Mouse (Mus musculus): ENCODE results near the gene Sept1. TPM values are rescaled to one million over a fixed set of nuclear protein-coding genes. Genes with fewer than 3 reads are reported as not detected.
"Not testable (repeated sequence)": the region's sequence is repeated elsewhere in the genome, so short reads cannot be mapped to it uniquely, and the experiment has no call there.

The Sept1 gene
- polyA plus RNA-seq, 1 experiment: 11.3 TPM

- 42% methylated on average over 3 of the region's 3 CpGs for WGBS
- H3K4me3 ChIP-seq (replicated peaks; ENCODE audit: insufficient read depth, low read depth, low read length): no peak overlapping the region
- H3K27me3 ChIP-seq (ENCODE audit: control insufficient read depth, insufficient read depth, low read length): no peaks in the 10 kb centered on the region
- no peaks in the 10 kb centered on the region for H3K4me1 ChIP-seq (ENCODE audit: control insufficient read depth, insufficient read depth, low read length)
- no peak for TF ChIP-seq CTCF (IDR thresholded peaks at IDR 0.05; ENCODE audit: borderline replicate concordance, insufficient read depth, low read depth, low read length)
- TF ChIP-seq POLR2A (IDR thresholded peaks at IDR 0.05; ENCODE audit: borderline replicate concordance, insufficient read depth, low read length): no peak
- DNase-seq: no peak
- no peak overlapping the region for H3K27ac ChIP-seq (ENCODE audit: insufficient read depth, low read length)
Observed at GRCm38 (mm10) chr7:127185601-127186000, 47.3 kb downstream of the Sept1 start.

GRCm38 (mm10) chr7:127184720-127185119 is 48.2 kb downstream of the Sept1 start:
- Histone ChIP-seq H3K4me1 (ENCODE audit: control insufficient read depth, insufficient read depth, low read length) (no peaks in the 10 kb centered on the region), H3K4me3 (replicated peaks; ENCODE audit: insufficient read depth, low read depth, low read length) (no peak overlapping the region), H3K27me3 (ENCODE audit: control insufficient read depth, insufficient read depth, low read length) (no peaks in the 10 kb centered on the region), H3K27ac (ENCODE audit: insufficient read depth, low read length) (no peak overlapping the region)
- no peak for DNase-seq
- TF ChIP-seq POLR2A (IDR thresholded peaks at IDR 0.05; ENCODE audit: borderline replicate concordance, insufficient read depth, low read length): no peak
- 42% methylated on average over 1 of the region's 1 CpGs for WGBS

GRCm38 (mm10) chr7:127183828-127184227 is 49.1 kb downstream of the Sept1 start:
- 63% methylated on average over 6 of the region's 6 CpGs for WGBS
- TF ChIP-seq POLR2A (IDR thresholded peaks at IDR 0.05; ENCODE audit: borderline replicate concordance, insufficient read depth, low read length) (no peak), CTCF (IDR thresholded peaks at IDR 0.05; ENCODE audit: borderline replicate concordance, insufficient read depth, low read depth, low read length) (no peak)

GRCm38 (mm10) chr7:127183345-127183744 is 49.6 kb downstream of the Sept1 start:
- H3K4me1 ChIP-seq (ENCODE audit: control insufficient read depth, insufficient read depth, low read length): no peaks in the 10 kb centered on the region
- no peak overlapping the region for H3K27ac ChIP-seq (ENCODE audit: insufficient read depth, low read length)
- 81% methylated on average over 8 of the region's 8 CpGs for WGBS
- TF ChIP-seq POLR2A (IDR thresholded peaks at IDR 0.05; ENCODE audit: borderline replicate concordance, insufficient read depth, low read length): no peak
- TF ChIP-seq CTCF (IDR thresholded peaks at IDR 0.05; ENCODE audit: borderline replicate concordance, insufficient read depth, low read depth, low read length): no peak
- no peak overlapping the region for H3K4me3 ChIP-seq (replicated peaks; ENCODE audit: insufficient read depth, low read depth, low read length)
- no peaks in the 10 kb centered on the region for H3K27me3 ChIP-seq (ENCODE audit: control insufficient read depth, insufficient read depth, low read length)
- no peak for DNase-seq

More at GRCm38 (mm10) chr7:127183828-127184227, 49.1 kb downstream of the Sept1 start:
- no peak overlapping the region for H3K4me3 ChIP-seq (replicated peaks; ENCODE audit: insufficient read depth, low read depth, low read length)
- H3K27me3 ChIP-seq (ENCODE audit: control insufficient read depth, insufficient read depth, low read length): no peaks in the 10 kb centered on the region
- DNase-seq: no peak
- no peaks in the 10 kb centered on the region for H3K4me1 ChIP-seq (ENCODE audit: control insufficient read depth, insufficient read depth, low read length)
- H3K27ac ChIP-seq (ENCODE audit: insufficient read depth, low read length): no peak overlapping the region

- H3K4me1 ChIP-seq (ENCODE audit: control insufficient read depth, insufficient read depth, low read length); DNase-seq; H3K4me3 ChIP-seq (replicated peaks; ENCODE audit: insufficient read depth, low read depth, low read length); H3K27me3 ChIP-seq (ENCODE audit: control insufficient read depth, insufficient read depth, low read length); H3K27ac ChIP-seq (ENCODE audit: insufficient read depth, low read length): not testable (repeated sequence)
- WGBS: 37% methylated on average over 3 of the region's 3 CpGs
Observed at GRCm38 (mm10) chr7:127181724-127182123, 51.2 kb downstream of the Sept1 start.

- DNase-seq: no peak
- Histone ChIP-seq H3K27me3 (ENCODE audit: control insufficient read depth, insufficient read depth, low read length) (no peaks in the 10 kb centered on the region), H3K4me1 (ENCODE audit: control insufficient read depth, insufficient read depth, low read length) (no peaks in the 10 kb centered on the region; the same call in 1 of the 2 replicates), H3K27ac (ENCODE audit: insufficient read depth, low read length) (no peak overlapping the region), H3K4me3 (replicated peaks; ENCODE audit: insufficient read depth, low read depth, low read length) (no peak overlapping the region)
- TF ChIP-seq POLR2A (IDR thresholded peaks at IDR 0.05; ENCODE audit: borderline replicate concordance, insufficient read depth, low read length): no peak
- no peak for TF ChIP-seq CTCF (IDR thresholded peaks at IDR 0.05; ENCODE audit: borderline replicate concordance, insufficient read depth, low read depth, low read length)
- 63% methylated on average over 2 of the region's 2 CpGs for WGBS
Observed at GRCm38 (mm10) chr7:127180783-127181182, 52.1 kb downstream of the Sept1 start.

- H3K27ac ChIP-seq (ENCODE audit: insufficient read depth, low read length): no peak overlapping the region
- TF ChIP-seq CTCF (IDR thresholded peaks at IDR 0.05; ENCODE audit: borderline replicate concordance, insufficient read depth, low read depth, low read length): no peak
- no peak for TF ChIP-seq POLR2A (IDR thresholded peaks at IDR 0.05; ENCODE audit: borderline replicate concordance, insufficient read depth, low read length)
- no peaks in the 10 kb centered on the region; the same call in 1 of the 2 replicates for H3K4me1 ChIP-seq (ENCODE audit: control insufficient read depth, insufficient read depth, low read length)
- WGBS: 63% methylated on average over 4 of the region's 4 CpGs
- no peak overlapping the region for H3K4me3 ChIP-seq (replicated peaks; ENCODE audit: insufficient read depth, low read depth, low read length)
- no peak for DNase-seq
- H3K27me3 ChIP-seq (ENCODE audit: control insufficient read depth, insufficient read depth, low read length): no peaks in the 10 kb centered on the region
Observed at GRCm38 (mm10) chr7:127176937-127177336, 56.0 kb downstream of the Sept1 start.

GRCm38 (mm10) chr7:127166501-127166900 is 66.4 kb downstream of the Sept1 start:
- DNase-seq: no peak
- no peak for TF ChIP-seq CTCF (IDR thresholded peaks at IDR 0.05; ENCODE audit: borderline replicate concordance, insufficient read depth, low read depth, low read length)
- TF ChIP-seq POLR2A (IDR thresholded peaks at IDR 0.05; ENCODE audit: borderline replicate concordance, insufficient read depth, low read length): no peak
- Histone ChIP-seq H3K27ac (ENCODE audit: insufficient read depth, low read length) (no peak overlapping the region), H3K4me1 (ENCODE audit: control insufficient read depth, insufficient read depth, low read length) (no peaks in the 10 kb centered on the region), H3K4me3 (replicated peaks; ENCODE audit: insufficient read depth, low read depth, low read length) (no peak overlapping the region), H3K27me3 (ENCODE audit: control insufficient read depth, insufficient read depth, low read length) (no peaks in the 10 kb centered on the region; the same call in 1 of the 2 replicates)
- 90% methylated on average over 5 of the region's 5 CpGs for WGBS

Data from cerebellum, adult 2 months (tissue).